Mouse (Mus musculus) left cerebral cortex, postnatal 25 days (tissue): ENCODE results near the gene D630045J12Rik. TPM values are rescaled to one million over a fixed set of nuclear protein-coding genes. Genes with fewer than 3 reads are reported as not detected.

ENCODE experiments used
- DNase-seq, 2 experiments: peaks; one replicate each; pipeline ENCODE4 v3.0.0; 2022; ENCODE audit warnings: low spot score in 2 of 2, mixed read lengths in 1 of 2
- intact Hi-C: fragments of 180-260 bp; cut with DNase I; formaldehyde crosslinking; loops from one replicate; pipeline ENCODE4 v1.15.1; 2025
- total RNA-seq, 2 experiments: library from RNA; stranded (reverse); gene quantifications; 2 replicates each; pipeline ENCODE4 v1.2.3; 2021

D630045J12Rik gene
- total RNA-seq, 2 experiments from 2014 or later, result 41.4 to 48.7 TPM

DNA sequence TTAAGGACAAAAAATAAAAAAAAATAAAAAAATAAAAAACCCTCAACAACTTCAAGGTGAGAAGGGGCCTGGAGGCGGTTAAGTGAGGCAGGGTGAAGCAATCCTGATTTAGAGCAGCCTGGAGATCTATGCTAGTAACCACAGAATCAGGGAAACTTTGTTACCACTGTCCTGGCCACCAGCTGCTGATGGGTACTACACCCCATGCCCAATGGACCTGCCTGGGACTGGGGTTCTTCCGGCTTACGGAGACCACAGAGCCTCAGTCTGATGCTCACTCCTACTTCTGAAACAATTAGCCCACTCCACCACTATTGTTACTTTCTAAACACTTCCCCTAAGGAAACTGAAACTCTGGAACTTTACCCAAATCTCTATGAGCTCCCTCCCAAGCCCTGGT lies 9.0 kb downstream of the D630045J12Rik start:
- intact Hi-C loops, result loop anchor here (5.0 kb wide), 1 partner anchor 43 kb away; no protein-coding TSS in a partner anchor
- DNase-seq, result no peak

DNA sequence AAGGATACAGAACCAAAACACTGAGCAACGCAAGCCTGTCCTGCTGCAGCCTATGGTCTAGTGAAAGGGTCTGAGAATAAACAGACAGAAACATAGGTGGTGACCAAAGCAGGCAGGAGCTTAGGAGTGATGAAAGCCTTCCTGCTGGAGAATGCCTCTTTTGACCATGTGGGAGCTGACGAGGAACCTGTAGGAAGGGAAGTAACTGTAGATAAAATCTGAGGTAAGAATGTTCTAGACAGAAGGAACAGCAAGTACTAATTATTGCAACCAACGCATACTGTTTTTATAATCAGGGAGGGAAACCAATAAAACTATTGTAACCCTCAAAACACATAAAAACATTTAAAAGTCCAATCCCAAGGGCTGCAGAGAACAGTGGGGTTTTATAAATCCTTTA lies 9.6 kb downstream of the D630045J12Rik start:
- intact Hi-C loops, result loop anchor here (5.0 kb wide), 1 partner anchor 42 kb away; no protein-coding TSS in a partner anchor
- DNase-seq, result no peak

DNA sequence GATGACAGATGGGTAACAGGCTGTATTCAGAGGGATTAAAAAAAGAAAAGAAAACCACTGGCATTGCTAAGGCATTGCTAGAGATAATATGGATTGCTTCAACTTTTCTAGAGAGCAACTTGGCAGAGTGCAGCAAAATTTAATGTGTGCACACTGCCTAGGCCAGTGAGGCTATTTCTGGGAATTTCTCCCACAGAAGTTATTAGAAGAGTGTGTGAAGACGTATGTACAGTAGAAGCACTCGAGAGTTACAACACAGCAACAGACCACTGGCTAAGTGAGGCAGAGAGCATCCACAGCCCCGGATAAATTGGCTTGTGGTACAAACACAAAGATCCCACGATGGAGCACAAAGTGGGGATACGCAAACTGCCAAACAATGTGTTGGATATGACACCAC lies 11.0 kb downstream of the D630045J12Rik start:
- intact Hi-C loops, result loop anchor here (5.0 kb wide), 1 partner anchor 41 kb away; no protein-coding TSS in a partner anchor
- DNase-seq, result no peak

DNA sequence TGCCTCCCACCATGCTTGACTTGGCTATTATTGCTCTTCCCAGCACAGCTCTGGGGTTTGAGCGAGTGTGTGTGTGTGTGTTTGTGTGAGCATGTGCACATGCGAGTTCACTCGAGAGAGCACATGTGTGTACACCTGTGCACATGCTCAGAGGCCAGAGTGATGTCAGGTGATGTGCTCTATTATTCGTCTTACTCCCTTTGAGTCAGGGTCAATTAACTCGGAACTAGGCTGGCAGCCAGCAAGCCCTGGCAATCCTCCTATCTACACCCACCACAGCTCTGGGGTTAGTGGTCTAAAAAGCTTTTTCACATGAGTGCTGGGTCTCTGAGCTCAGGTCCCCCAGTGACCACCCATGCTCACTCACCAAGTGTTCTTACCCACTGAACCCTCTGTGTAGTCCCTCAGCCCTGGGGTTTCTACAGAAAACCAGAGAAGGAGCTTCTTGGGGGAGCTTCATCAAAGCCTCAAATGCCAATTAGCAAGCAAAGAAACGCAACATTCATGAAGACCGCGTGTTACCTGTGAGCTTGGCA lies 11.4 kb downstream of the D630045J12Rik start:
- no peak for DNase-seq
- intact Hi-C loops, result loop anchor here (5.0 kb wide), 1 partner anchor 40 kb away; no protein-coding TSS in a partner anchor

DNA sequence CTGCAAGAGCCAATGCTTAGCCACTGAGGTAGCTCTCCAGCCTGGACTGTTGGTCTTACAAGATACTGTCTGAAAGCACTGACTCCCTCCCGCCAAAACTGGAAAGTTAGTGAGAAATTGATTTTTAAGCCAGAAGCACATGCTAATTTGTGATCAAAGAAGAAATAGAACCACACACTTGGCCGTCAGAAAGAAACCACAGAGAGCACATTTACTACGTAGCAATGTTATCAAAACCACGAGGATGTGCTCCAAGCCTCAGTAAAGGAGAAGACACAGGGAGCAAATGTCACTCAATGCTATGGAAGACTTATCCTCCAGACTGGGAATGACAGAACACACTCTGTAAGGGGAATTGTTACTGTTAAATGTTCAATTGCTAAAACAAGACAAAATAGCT lies 12.3 kb downstream of the D630045J12Rik start:
- intact Hi-C loops, result loop anchor here (5.0 kb wide), 1 partner anchor 39 kb away; no protein-coding TSS in a partner anchor
- no peak for DNase-seq

DNA sequence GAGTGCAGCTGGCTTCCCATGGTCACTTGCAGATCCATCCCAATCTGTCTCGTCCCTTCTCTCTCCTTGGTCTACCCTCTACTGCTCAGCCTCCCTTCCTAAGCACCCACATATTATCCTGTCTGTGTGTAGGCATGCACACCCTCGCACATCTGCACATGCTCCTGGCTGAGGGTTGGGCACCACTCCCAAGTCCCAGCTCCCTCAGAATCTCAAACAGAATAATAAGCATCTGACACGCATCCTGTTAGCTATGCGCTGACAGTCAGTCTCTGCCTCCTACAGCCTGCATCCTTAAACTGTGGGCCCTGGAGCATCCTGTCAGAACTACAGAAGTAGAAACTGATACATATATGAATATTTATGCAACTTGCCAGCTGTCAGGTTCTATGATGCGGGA lies 13.2 kb downstream of the D630045J12Rik start:
- peak; percentile 42 to 91 for DNase-seq
- intact Hi-C loops, result loop anchor here (1.0 to 5.0 kb wide), 2 partner anchors 23 to 38 kb away; no protein-coding TSS in a partner anchor

DNA sequence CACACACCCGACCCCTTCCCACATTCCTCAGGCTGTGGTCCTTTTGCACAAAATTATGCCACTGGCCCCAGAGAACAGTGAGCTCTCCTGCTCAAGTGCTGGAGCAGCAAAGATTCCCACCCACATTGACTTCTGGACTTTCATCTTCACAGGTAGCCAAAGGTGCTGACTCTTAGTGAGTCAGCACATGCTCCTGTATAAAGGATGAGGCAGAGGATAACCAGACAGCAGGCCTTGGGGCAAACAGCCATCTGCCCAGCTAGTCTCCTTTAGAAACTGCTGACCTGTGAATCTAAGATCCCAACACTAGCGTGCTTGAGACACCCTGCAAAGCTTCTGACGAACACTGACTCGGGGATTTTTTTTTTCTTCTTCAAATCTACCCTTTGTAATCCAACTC lies 15.4 kb downstream of the D630045J12Rik start:
- intact Hi-C loops, result no loop called here
- DNase-seq, result no peak

DNA sequence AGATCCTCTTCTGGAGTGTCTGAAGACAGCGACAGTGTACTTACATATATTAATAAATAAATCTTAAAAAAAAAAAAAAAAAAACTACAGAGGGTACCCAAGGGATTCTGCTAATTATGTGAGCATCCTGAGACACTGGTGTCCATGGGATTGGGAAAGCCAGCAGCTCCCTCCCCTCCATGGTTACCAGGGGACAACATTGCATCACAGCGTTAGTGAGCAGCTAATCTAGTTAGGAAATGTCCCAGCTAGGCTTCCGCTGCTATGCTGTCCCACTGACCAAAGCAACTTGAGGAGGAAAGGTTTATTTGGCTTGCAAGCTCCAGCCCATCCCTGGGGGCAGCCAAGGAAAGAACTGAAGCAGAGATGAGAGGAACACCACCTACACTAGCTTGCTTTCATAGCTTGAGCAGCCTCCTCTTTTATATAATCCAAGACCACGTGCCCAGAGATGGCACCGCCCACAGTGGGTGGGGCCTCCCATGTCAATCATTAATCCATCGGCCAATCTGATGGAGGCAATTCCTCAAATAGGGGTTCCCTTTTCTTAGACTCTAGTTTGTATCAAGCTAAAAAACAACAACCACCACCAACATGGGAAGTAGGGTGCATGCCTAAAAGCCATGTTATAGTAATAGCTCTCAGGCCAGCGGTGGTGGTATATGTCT lies 17.7 kb downstream of the D630045J12Rik start:
- intact Hi-C loops, result no loop called here
- DNase-seq, result peak in 1 of 2 experiments; percentile 39

DNA sequence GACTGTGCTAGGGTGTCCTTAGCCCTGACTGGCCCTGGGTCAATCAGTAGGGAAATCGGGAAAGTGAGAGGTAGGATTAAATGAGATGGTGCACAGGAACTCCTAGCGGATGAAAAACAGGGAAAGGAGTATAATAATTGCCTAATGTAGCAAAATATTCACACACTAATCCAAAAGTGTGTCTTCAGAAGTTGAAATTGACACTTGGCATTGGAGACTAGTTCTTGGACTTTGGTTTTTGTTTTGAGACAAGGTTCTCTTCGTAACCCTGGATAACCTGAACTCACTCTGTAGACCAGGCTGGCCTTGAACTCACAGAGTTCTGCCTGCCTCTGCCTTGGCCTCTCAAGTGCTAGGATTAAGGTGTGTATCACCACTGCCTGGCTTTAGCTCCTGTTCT lies 20.0 kb downstream of the D630045J12Rik start:
- intact Hi-C loops, result no loop called here
- DNase-seq, result no peak

DNA sequence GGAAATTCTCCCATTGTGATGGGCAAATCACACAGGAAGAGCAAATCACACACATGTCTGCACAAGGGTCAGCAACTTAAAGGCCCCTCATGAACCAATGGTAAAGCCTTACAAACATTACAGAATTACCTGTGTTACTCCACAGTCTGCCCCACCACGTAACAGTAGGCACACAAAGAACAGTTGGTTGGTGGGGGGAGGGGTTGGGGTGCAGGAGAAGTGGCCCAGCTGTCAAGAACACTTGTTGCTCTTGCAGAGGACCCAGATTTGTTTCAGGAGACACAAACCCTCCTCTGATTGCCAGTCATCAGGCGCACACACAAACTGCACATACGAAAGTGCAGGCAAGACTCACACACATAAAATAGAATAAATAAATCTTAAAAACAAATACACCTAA lies 20.9 kb downstream of the D630045J12Rik start:
- intact Hi-C loops, result no loop called here
- no peak for DNase-seq

DNA sequence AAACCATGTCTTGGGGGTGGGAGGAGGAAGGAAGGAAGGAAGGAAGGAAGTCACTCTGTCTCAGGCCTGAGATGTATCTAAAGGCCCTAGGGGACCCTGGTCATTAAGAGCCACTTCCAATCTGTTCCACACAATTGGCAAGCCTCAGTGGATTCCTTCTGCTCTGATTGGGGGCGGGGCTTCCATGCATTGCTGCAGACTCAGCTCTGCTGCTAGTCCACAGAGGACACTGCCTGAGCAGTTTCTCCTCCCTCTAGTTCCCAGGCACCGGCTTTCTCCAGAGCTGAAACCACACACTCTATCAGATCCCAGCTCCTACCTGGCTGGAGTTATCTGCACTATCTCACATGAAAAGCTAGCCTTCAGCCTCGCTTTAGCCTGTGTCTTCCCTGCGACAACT lies 21.8 kb downstream of the D630045J12Rik start:
- no peak for DNase-seq
- intact Hi-C loops, result no loop called here

DNA sequence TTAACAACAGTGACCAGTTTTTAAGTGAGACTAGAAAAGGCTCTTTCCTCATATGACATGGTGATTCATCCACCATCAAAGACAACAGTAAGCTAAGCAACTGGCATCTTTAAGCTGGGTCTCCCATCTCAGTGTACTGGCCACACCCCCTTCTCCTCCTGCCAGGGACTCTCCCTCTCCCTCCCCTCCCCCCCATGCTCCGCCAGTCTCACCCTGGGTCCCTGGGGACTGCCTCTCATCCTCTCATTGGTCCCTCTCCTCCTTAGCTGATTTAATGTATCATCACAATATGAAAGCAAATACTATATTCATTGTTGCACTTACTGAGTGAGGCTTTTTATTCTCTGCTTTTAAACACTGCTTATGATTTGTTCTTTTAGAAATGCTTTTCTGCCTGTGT lies 29.7 kb downstream of the D630045J12Rik start:
- intact Hi-C loops, result no loop called here
- DNase-seq, result no peak

DNA sequence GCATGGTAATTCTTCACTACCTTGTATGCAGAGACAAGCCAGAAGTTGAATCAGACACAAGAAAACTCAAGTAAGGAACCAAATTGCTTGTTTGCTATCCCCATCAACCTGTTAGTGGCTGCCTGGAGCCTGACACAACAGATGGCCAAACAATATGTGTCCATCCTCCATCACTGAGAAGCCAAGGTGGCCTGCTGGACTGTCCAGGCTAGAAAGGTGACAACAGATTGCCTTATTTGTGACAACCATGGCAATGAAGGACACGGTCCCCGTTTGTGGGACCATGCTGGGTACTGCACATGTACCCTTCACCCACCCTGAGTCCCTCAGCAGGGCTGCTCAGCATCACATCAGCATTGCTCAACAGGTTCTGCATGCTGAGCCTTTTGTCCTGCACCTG lies 34.5 kb downstream of the D630045J12Rik start:
- no peak for DNase-seq
- intact Hi-C loops, result no loop called here

DNA sequence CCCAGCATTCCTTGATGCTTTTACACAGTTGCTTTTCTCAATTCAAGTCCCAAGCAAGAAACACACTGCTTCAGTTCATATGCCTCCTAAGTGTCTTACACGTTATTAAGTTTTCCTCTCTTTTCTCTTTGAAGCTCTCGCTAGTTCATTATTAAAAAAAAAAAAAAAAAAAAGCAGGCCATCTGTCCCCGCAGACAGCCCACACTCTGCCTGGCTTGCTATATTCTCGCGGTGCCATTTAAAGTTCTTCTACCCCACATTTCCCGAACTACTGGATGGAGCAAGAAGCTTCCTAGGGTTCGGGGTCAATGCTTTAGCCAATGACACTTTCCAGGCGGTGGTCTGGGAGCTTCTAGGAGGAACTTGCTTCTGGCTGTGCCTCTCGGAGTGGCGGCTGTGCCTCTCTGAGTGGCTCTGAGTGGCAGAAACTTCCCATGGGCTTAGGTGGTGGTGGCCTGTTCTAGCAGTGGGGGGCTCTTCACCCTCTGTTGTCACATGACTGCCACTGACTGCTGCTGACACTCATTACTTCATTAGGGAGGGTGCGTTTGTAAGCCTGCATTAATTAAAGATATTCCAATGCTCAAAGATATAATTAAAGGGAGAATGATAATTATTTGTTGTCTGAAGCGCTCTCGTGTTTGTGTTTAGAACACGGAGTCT lies 38.2 kb downstream of the D630045J12Rik start:
- peak in 1 of 2 experiments; percentile 31 for DNase-seq
- intact Hi-C loops, result no loop called here

DNA sequence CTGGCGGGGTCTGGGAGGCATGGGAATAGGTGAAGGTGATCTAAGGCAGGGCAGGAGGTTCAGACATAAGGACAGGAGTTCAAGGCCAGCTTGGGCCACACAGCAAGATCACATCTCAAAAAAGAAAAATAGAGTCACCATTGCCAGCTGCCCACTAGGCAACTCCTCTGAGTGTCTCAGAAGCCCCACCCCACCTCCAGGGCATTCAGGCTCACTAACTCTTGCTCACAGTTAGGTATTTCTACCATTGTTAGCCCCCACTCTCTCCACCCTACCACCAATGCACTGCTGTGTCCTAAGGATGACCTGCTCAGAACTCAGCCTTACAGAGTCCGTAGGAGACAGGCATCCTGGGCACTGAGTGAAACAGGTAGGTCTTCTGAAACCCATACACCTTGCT lies 46.2 kb downstream of the D630045J12Rik start:
- intact Hi-C loops, result no loop called here
- no peak for DNase-seq

DNA sequence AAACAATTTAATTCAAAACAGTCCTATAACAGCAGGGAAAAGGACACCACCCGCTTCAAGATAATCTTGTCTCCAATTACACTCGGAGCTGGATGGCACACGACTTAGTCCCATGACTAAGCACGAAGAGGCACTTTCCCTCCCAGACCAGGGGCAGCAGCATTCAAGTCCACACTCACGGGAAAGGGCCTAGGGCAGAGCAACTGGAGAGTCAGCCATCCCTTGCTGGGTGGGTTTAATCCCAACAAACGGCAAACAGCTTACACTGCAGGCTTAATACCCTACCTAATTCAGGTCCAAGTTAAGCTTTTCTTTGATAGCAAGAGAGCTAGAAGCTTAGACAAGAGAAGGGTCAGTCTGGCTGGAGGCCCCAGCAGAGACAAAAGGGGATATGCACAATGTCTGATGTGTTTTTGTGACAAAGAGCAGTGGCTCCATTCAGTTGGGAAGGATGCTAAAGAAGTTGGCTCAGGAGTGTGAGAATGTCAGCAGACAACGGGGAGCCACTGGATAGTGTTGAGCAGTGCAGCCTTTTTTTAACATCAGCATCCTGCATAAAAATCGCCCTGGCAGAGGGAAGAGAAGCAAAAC lies 46.8 kb downstream of the D630045J12Rik start:
- peak in 1 of 2 experiments; percentile 52 for DNase-seq

DNA sequence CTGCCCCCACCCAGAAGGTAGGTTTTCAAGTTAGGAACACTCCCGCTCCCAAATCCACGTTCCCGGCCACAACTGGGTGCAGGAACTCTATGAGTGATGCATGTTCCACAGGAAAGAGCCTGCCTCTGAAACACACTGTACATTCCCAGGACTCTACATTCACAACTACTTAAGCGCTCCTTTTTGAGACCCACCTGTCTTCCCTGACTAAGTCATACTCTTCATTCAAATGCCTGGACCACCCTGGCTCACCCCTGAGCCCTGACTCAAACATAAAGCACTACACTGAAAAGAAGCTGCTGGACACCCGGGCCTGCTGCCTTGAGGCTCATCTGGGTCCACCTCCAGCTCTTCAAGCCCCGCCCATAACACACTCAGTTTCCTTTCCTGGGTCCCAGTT lies 48.4 kb downstream of the D630045J12Rik start:
- no peak for DNase-seq
- intact Hi-C loops, result no loop called here

More for the DNA sequence above, 46.8 kb downstream of the D630045J12Rik start:
- intact Hi-C loops, result no loop called here

DNA sequence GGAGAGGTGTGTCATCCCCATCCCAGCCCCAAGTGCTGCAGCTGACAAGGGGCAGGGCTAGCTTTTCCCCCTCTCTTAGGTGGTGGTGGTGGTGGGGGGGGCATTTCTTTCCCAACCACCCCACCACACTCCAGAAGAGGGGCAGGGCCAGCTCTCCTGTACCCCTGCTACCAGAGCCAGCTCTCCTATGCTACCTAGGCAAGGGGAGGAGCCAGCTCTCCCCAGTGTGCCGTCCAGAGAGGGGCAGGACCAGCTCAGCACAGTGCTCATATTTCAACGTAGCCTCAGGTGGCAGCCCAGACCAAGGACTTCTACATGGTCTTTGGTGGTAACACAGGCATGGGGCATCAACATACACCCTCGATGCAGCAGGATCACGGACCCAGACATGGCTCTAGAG lies 50.0 kb downstream of the D630045J12Rik start:
- DNase-seq, result no peak
- intact Hi-C loops, result loop anchor here (5.0 kb wide), 1 partner anchor 38 kb away; no protein-coding TSS in a partner anchor

DNA sequence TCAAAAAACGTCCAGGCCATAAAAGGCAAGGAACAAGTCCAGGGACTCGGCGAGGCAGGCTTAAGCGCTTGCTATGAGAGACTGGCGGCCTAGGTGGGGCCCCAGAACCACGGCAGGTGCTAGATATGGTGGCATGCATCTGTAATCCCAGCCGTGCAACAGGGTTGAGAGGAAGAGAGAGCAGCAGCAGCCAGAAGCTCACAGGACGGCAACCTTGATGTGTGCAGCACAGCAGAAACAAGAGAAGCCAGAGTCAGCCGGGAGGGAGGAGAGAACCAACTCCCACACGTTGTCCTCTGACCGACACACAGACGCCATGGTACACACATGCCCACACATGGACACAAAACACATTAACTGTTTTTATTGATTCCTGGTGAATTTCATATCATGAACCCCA lies 51.0 kb downstream of the D630045J12Rik start:
- intact Hi-C loops, result loop anchor here (5.0 kb wide), 1 partner anchor 39 kb away; no protein-coding TSS in a partner anchor
- no peak for DNase-seq

DNA sequence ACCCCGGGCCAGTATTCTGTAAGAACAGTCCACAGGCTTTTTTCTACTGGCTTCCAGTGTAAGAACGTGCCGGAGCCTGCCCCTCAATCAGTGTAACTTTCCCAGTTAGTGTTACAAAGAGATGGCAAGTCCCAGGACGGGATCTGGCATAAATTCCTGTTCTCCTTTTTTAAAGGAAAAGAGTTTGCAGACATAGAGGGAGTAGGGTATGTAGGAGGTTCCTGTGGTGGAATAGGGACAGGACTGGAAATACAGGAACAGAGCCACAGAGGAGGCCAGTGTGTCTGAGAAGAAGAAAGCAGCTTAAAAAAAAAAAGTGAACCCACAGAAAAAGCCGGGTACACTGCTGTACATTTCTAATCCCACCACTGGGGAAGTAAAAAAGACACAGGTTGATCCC lies 52.3 kb downstream of the D630045J12Rik start:
- intact Hi-C loops, result loop anchor here (5.0 kb wide), 1 partner anchor 41 kb away; no protein-coding TSS in a partner anchor

More for the DNA sequence above, 52.3 kb downstream of the D630045J12Rik start:
- no peak for DNase-seq
